Mouse (Mus musculus) hindbrain, postnatal 0 days (tissue): ENCODE measurements around the gene Nip7. TPM values are rescaled to one million over a fixed set of nuclear protein-coding genes. Genes with fewer than 3 reads are reported as not detected.

Source experiments
- ATAC-seq: fragments of 200-750 bp; cut with Nextera tagmentation; 2 replicates; pipeline ENCODE4 v1.8.0; 2017; ENCODE audit warnings: mild to moderate bottlenecking, moderate TSS enrichment, moderate library complexity
- DNase-seq: peaks from one replicate; pipeline ENCODE4 v3.0.0-alpha.2; 2015; ENCODE audit warnings: low spot score
- H3K27ac ChIP-seq: fragments of 300-500 bp; sonication (generic); 2 replicates; pipeline ENCODE4 v1.5.1; 2014; ENCODE audit warnings: mild to moderate bottlenecking
- H3K27me3 ChIP-seq: fragments of 300-500 bp; sonication (generic); 2 replicates; pipeline ENCODE4 v1.6.1; 2014; ENCODE audit warnings: low read length, mixed read lengths; ENCODE audit not compliant: insufficient read depth
- H3K36me3 ChIP-seq: fragments of 300-500 bp; sonication (generic); 2 replicates; pipeline ENCODE4 v1.6.1; 2014; ENCODE audit warnings: low read length, mixed read lengths; ENCODE audit not compliant: insufficient read depth
- H3K4me1 ChIP-seq: fragments of 300-500 bp; sonication (generic); 2 replicates; pipeline ENCODE4 v1.6.1; 2014; ENCODE audit warnings: antibody characterized with exemption, low read length, mixed read lengths; ENCODE audit not compliant: insufficient read depth
- H3K4me2 ChIP-seq: fragments of 300-500 bp; sonication (generic); 2 replicates; pipeline ENCODE4 v1.6.1; 2014; ENCODE audit warnings: low read depth, mild to moderate bottlenecking, low read length, moderate library complexity, mixed read lengths
- H3K4me3 ChIP-seq: fragments of 300-500 bp; sonication (generic); 2 replicates; pipeline ENCODE4 v1.5.1; 2014; ENCODE audit warnings: low read length
- H3K9ac ChIP-seq: fragments of 300-500 bp; sonication (generic); replicated peaks from 2 replicates; pipeline ENCODE4 v1.6.1; 2014; ENCODE audit warnings: mild to moderate bottlenecking, low read length, moderate library complexity, mixed read lengths
- H3K9me3 ChIP-seq: fragments of 300-500 bp; sonication (generic); 2 replicates; pipeline ENCODE4 v1.6.1; 2016; ENCODE audit warnings: low read length, mixed read lengths
- CTCF ChIP-seq: IDR thresholded peaks from 2 replicates; pipeline ENCODE4 v1.5.1; 2016; ENCODE audit warnings: antibody characterized with exemption, control low read depth, low read depth
- WGBS: fragments of 180-500 bp; shearing (Covaris S2); extraction: QIAGEN DNeasy Blood & Tissue Kit; methylation state at CpG from one replicate; pipeline ENCODE4 v1.1.7; 2014; 5-methylcytosine and 5-hydroxymethylcytosine counted together
- polyA plus RNA-seq: library from polyadenylated mRNA; unstranded; fragments of >200 nt; fragmentation: Nextera tagmentation; extraction: Ambion mirVana; gene quantifications from 2 replicates; pipeline ENCODE4 v1.2.1, GENCODE M21; 2015
- total RNA-seq: library from RNA; depleted of rRNA; stranded (reverse); fragments of >200 nt; gene quantifications from 2 replicates; pipeline ENCODE4 v1.2.3, GENCODE M21; 2014

Nip7 gene
- total and polyA plus RNA-seq, 2 experiments from 2014 or later = 16.1 to 58.1 TPM

GRCm38 (mm10) chr8:107045478-107045877, 11.2 kb upstream of the Nip7 start:
- Histone ChIP-seq H3K27me3 (no peaks in the 10 kb centered on the region), H3K36me3 (peaks cover 64% of the 10 kb centered on the region)
- TF ChIP-seq CTCF = no peak

GRCm38 (mm10) chr8:107046976-107047375, 9.7 kb upstream of the Nip7 start:
- no peaks in the 10 kb centered on the region for H3K27me3 ChIP-seq
- peaks cover 53% of the 10 kb centered on the region for H3K36me3 ChIP-seq
- H3K9me3 ChIP-seq = no peaks in the 10 kb centered on the region
- H3K9ac ChIP-seq = no peak overlapping the region
- no peak overlapping the region for H3K4me3 ChIP-seq
- WGBS = 85% methylated on average over 5 of the region's 5 CpGs
- H3K4me2 ChIP-seq = peak overlapping the region; percentile 96; the same call in 1 of the 2 replicates
- no peak for DNase-seq
- no peaks in the 10 kb centered on the region; the same call in 1 of the 2 replicates for H3K4me1 ChIP-seq
- no peak for TF ChIP-seq CTCF
- no peak for ATAC-seq
- no peak overlapping the region for H3K27ac ChIP-seq

More at GRCm38 (mm10) chr8:107045478-107045877, 11.2 kb upstream of the Nip7 start:
- 95% methylated on average over 6 of the region's 6 CpGs for WGBS
- DNase-seq (no peak), ATAC-seq (no peak)
- Histone ChIP-seq H3K9me3 (no peaks in the 10 kb centered on the region), H3K9ac (no peak overlapping the region), H3K4me3 (no peak overlapping the region), H3K4me1 (no peaks in the 10 kb centered on the region; the same call in 1 of the 2 replicates), H3K27ac (no peak overlapping the region), H3K4me2 (no peak overlapping the region)

- no peaks in the 10 kb centered on the region for H3K27me3 ChIP-seq
- no peaks in the 10 kb centered on the region; the same call in 1 of the 2 replicates for H3K4me1 ChIP-seq
- peak within 1 kb of the TSS; percentile 76 for H3K4me3 ChIP-seq
- H3K27ac ChIP-seq = peak within 1 kb of the TSS; percentile 92
- TF ChIP-seq CTCF = no peak
- DNase-seq = peak; percentile 90
- WGBS = 1% methylated on average over 84 of the region's 87 CpGs
- peaks cover 52% of the 10 kb centered on the region for H3K36me3 ChIP-seq
- peak; percentile 91 for ATAC-seq
- H3K4me2 ChIP-seq = peak within 1 kb of the TSS; percentile 96
- H3K9me3 ChIP-seq = no peaks in the 10 kb centered on the region
- peak within 1 kb of the TSS; percentile 84 for H3K9ac ChIP-seq
Measured at GRCm38 (mm10) chr8:107048061-107048941, 8.4 kb upstream of the Nip7 start, which contains the start of gene Pdf. Pdf (minus strand) TSS chr8:107048614.

- Histone ChIP-seq H3K27me3 (no peaks in the 10 kb centered on the region), H3K36me3 (peaks cover 44% of the 10 kb centered on the region), H3K9ac (no peak overlapping the region), H3K27ac (no peak overlapping the region), H3K4me3 (no peak overlapping the region), H3K4me1 (no peaks in the 10 kb centered on the region; the same call in 1 of the 2 replicates), H3K4me2 (peak overlapping the region; percentile 96; the same call in 1 of the 2 replicates), H3K9me3 (no peaks in the 10 kb centered on the region)
- no peak for TF ChIP-seq CTCF
- ATAC-seq (no peak), DNase-seq (no peak)
- WGBS = 97% methylated on average over 4 of the region's 4 CpGs
Measured at GRCm38 (mm10) chr8:107049480-107049879, 7.2 kb upstream of the Nip7 start.

GRCm38 (mm10) chr8:107052046-107052445, 4.6 kb upstream of the Nip7 start:
- Histone ChIP-seq H3K36me3 (peaks cover 19% of the 10 kb centered on the region), H3K9ac (no peak overlapping the region), H3K4me2 (no peak overlapping the region), H3K4me1 (no peaks in the 10 kb centered on the region; the same call in none of the 2 replicates), H3K27me3 (no peaks in the 10 kb centered on the region), H3K4me3 (no peak overlapping the region), H3K27ac (no peak overlapping the region), H3K9me3 (no peaks in the 10 kb centered on the region)
- TF ChIP-seq CTCF = no peak
- WGBS = 94% methylated on average over 8 of the region's 8 CpGs
- DNase-seq (no peak), ATAC-seq (no peak)

- ATAC-seq = peak; percentile 82
- peak overlapping the region; percentile 94 for H3K4me2 ChIP-seq
- H3K9me3 ChIP-seq = no peaks in the 10 kb centered on the region
- peaks cover 24% of the 10 kb centered on the region for H3K36me3 ChIP-seq
- H3K4me3 ChIP-seq = peak overlapping the region; percentile 89
- peaks cover 7% of the 10 kb centered on the region; the same call in 1 of the 2 replicates for H3K4me1 ChIP-seq
- peak overlapping the region; percentile 69 for H3K27ac ChIP-seq
- H3K27me3 ChIP-seq = no peaks in the 10 kb centered on the region
- TF ChIP-seq CTCF = peak; percentile 34
- H3K9ac ChIP-seq = peak overlapping the region; percentile 71
- DNase-seq = no peak
- whole genome bisulfite sequencing = under 1% methylated on average over 33 of the region's 33 CpGs
Measured at GRCm38 (mm10) chr8:107056973-107057369, 294 bp downstream of the Nip7 start.
